Mouse (Mus musculus) erythroblast, embryonic 14.5 days (primary cell): ENCODE measurements around the gene Nes.

Experiments
- GATA1 ChIP-seq: IDR thresholded peaks from 2 replicates; pipeline ENCODE4 v1.6.1; 2012; ENCODE audit warnings: low read length, inconsistent platforms, mixed read lengths
- TAL1 ChIP-seq: IDR thresholded peaks from 3 replicates; pipeline ENCODE4 v1.6.1; 2012; ENCODE audit warnings: low read length, inconsistent platforms, mixed read lengths

GRCm38 (mm10) chr3:87934026-87934425, 36.9 kb upstream of the Nes start:
- TF ChIP-seq TAL1 (no peak), GATA1 (no peak)
